Mouse (Mus musculus): ENCODE measurements around the gene Hist1h3h. TPM values are rescaled to one million over a fixed set of nuclear protein-coding genes. Genes with fewer than 3 reads are reported as not detected.
A peak's percentile ranks its signal among the peaks of the same experiment; 100 is the strongest.
"Not testable (repeated sequence)": the region's sequence is repeated elsewhere in the genome, so short reads cannot be mapped to it uniquely, and the experiment has no call there.

Gene Hist1h3h
- polyA plus RNA-seq, 1 experiment from 2014 or later = 12.9 TPM

GRCm38 (mm10) chr13:21722993-21723836 lies 5.8 kb downstream of the Hist1h3h start:
- peak overlapping the region; percentile 49 for H3K4me2 ChIP-seq
- peaks cover 22% of the 10 kb centered on the region for H3K4me1 ChIP-seq (ENCODE audit: control insufficient read depth, insufficient read depth, low read length)
- ATAC-seq (ENCODE audit: low FRiP score) = no peak
- peak overlapping the region; percentile 58; the same call in 1 of the 2 replicates for H3K9ac ChIP-seq (ENCODE audit: low read length)
- 33% methylated on average over 5 of the region's 5 CpGs for WGBS
- DNase-seq (ENCODE audit: low spot score, missing footprints) = peak; percentile 85
- peak overlapping the region; percentile 94 for H3K27ac ChIP-seq (ENCODE audit: low read depth, low read length)
- no peaks in the 10 kb centered on the region for H3K36me3 ChIP-seq (ENCODE audit: control insufficient read depth, insufficient read depth, low read length)
- no peak overlapping the region for H3K4me3 ChIP-seq (ENCODE audit: low read depth, low read length)
- H3K27me3 ChIP-seq (ENCODE audit: control insufficient read depth, insufficient read depth, low read length) = no peaks in the 10 kb centered on the region
- H3K9me3 ChIP-seq (ENCODE audit: control insufficient read depth, low read length) = no peaks in the 10 kb centered on the region

- peak; percentile 90 for ATAC-seq (ENCODE audit: low FRiP score)
- Histone ChIP-seq H3K9me3 (ENCODE audit: control insufficient read depth, low read length) (no peaks in the 10 kb centered on the region), H3K4me3 (ENCODE audit: low read depth, low read length) (no peak overlapping the region), H3K36me3 (ENCODE audit: control insufficient read depth, insufficient read depth, low read length) (no peaks in the 10 kb centered on the region), H3K9ac (ENCODE audit: low read length) (no peak overlapping the region), H3K27ac (ENCODE audit: low read depth, low read length) (peak overlapping the region; percentile 3), H3K27me3 (ENCODE audit: control insufficient read depth, insufficient read depth, low read length) (no peaks in the 10 kb centered on the region), H3K4me2 (0 out of 2 replicates have a peak overlapping the region, but pooled peaks have one; percentile 14), H3K4me1 (ENCODE audit: control insufficient read depth, insufficient read depth, low read length) (peaks cover 12% of the 10 kb centered on the region; the same call in 1 of the 2 replicates)
- 19% methylated on average over 11 of the region's 11 CpGs for WGBS
- DNase-seq (ENCODE audit: low spot score, missing footprints) = peak; percentile 89
These were observed 10.6 kb downstream of the Hist1h3h start for GRCm38 (mm10) chr13:21727948-21728572.

DNA sequence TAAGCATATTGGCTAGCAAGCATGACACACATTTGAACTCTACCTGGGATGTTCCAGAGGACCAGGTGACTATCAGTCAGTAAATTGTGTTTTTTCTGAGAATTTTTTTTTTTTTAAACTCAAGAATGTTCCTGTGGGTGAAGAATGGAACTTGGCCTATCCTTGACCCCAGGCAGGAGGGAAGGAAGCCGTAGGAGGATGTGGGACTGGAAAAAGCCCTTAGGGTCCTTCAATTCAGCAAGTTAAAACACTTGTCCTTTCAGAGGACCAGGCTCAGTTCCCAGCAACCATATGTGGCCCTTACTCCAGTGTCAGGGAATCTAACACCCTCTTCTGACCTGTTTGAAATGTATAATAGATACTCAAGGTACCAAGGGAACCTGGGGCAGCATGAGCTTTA lies 12.1 kb downstream of the Hist1h3h start:
- no peaks in the 10 kb centered on the region for H3K27me3 ChIP-seq (ENCODE audit: control insufficient read depth, insufficient read depth, low read length)
- DNase-seq (ENCODE audit: low spot score, missing footprints) (no peak), ATAC-seq (ENCODE audit: low FRiP score) (no peak)
- no peaks in the 10 kb centered on the region for H3K36me3 ChIP-seq (ENCODE audit: control insufficient read depth, insufficient read depth, low read length)
- H3K27ac ChIP-seq (ENCODE audit: low read depth, low read length) = no peak overlapping the region
- H3K9me3 ChIP-seq (ENCODE audit: control insufficient read depth, low read length) = no peaks in the 10 kb centered on the region
- no peak overlapping the region for H3K9ac ChIP-seq (ENCODE audit: low read length)
- H3K4me3 ChIP-seq (ENCODE audit: low read depth, low read length) = no peak overlapping the region
- WGBS = 81% methylated on average over 1 of the region's 1 CpGs
- H3K4me1 ChIP-seq (ENCODE audit: control insufficient read depth, insufficient read depth, low read length) = peaks cover 16% of the 10 kb centered on the region; the same call in 1 of the 2 replicates
- no peak overlapping the region for H3K4me2 ChIP-seq

DNA sequence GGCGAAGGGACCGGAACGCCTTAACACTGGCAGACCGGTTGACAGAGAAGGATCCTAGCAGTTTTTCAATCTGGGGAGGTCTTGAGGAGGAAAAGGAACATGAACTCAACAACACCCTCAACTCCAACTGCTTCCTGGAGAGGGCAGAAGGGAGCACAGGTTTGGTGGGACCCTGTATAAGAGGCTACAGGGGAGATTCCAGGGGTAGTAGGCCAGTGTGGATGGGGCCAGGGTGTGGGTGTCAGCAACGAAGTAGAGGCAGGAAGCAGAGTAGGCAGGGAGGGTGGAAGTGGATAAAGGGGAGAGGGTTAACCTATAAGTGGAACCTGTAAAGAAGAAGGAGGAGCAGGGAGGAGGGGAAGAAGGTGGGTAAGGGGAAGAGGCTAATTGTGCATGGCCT lies 16.0 kb downstream of the Hist1h3h start:
- H3K27me3 ChIP-seq (ENCODE audit: control insufficient read depth, insufficient read depth, low read length) = no peaks in the 10 kb centered on the region
- H3K9me3 ChIP-seq (ENCODE audit: control insufficient read depth, low read length) = no peaks in the 10 kb centered on the region
- H3K36me3 ChIP-seq (ENCODE audit: control insufficient read depth, insufficient read depth, low read length) = no peaks in the 10 kb centered on the region
- 68% methylated on average over 5 of the region's 5 CpGs for WGBS
- peak overlapping the region; percentile 64; the same call in 1 of the 2 replicates for H3K9ac ChIP-seq (ENCODE audit: low read length)
- ATAC-seq (ENCODE audit: low FRiP score) (peak; percentile 14; the same call in 1 of the 2 replicates), DNase-seq (ENCODE audit: low spot score, missing footprints) (peak; percentile 90)
- H3K4me2 ChIP-seq = no peak overlapping the region
- no peak overlapping the region for H3K4me3 ChIP-seq (ENCODE audit: low read depth, low read length)
- peaks cover 7% of the 10 kb centered on the region; the same call in 1 of the 2 replicates for H3K4me1 ChIP-seq (ENCODE audit: control insufficient read depth, insufficient read depth, low read length)
- peak overlapping the region; percentile 98 for H3K27ac ChIP-seq (ENCODE audit: low read depth, low read length)

GRCm38 (mm10) chr13:21734010-21734905 lies 16.8 kb downstream of the Hist1h3h start:
- DNase-seq (ENCODE audit: low spot score, missing footprints) = peak; percentile 96
- under 1% methylated on average over 21 of the region's 21 CpGs for WGBS
- Histone ChIP-seq H3K4me1 (ENCODE audit: control insufficient read depth, insufficient read depth, low read length) (peaks cover 7% of the 10 kb centered on the region; the same call in 1 of the 2 replicates), H3K36me3 (ENCODE audit: control insufficient read depth, insufficient read depth, low read length) (no peaks in the 10 kb centered on the region), H3K9me3 (ENCODE audit: control insufficient read depth, low read length) (no peaks in the 10 kb centered on the region), H3K27ac (ENCODE audit: low read depth, low read length) (peak overlapping the region; percentile 98), H3K4me2 (peak overlapping the region; percentile 67), H3K9ac (ENCODE audit: low read length) (peak overlapping the region; percentile 64), H3K4me3 (ENCODE audit: low read depth, low read length) (peak overlapping the region; percentile 40), H3K27me3 (ENCODE audit: control insufficient read depth, insufficient read depth, low read length) (no peaks in the 10 kb centered on the region)
- ATAC-seq (ENCODE audit: low FRiP score) = peak; percentile 80

DNA sequence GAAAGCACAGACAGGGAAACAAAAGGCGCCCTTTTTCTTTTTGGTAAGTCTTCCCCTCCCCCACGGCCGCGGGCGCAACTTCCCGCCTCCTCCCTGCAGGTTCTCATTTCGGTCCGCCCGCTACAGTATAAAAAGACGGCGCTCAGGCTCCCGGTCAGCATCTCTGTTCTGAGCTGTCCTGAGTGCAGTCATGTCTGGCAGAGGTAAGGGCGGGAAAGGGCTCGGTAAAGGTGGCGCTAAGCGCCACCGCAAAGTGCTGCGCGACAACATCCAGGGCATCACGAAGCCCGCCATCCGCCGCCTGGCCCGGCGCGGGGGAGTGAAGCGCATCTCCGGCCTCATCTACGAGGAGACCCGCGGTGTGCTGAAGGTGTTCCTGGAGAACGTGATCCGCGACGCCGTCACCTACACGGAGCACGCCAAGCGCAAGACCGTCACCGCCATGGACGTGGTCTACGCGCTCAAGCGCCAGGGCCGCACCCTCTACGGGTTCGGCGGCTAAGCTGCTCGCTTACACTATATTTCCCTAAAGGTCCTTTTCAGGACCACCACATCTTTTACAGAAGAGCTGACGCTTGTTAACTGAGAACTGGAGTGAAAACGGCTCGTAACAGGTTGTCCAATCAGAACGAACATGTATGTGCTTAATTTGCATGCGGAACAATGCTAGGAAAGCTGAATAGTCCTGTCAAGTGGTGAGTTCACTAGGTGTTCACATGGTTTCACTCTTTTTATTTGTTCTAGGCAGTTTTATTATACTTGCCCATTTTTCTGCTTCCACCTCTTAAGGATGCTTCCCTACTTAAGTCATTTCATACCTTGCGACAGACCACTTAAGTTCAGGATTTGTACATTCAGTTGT lies 17.7 kb downstream of the Hist1h3h start, which contains the start of gene Hist1h4j:
Hist1h4j (plus strand) TSS at position 159 of the 862 bp plus-strand sequence.
- ATAC-seq (ENCODE audit: low FRiP score) = peak; percentile 92
- H3K4me1 ChIP-seq (ENCODE audit: control insufficient read depth, insufficient read depth, low read length); H3K9me3 ChIP-seq (ENCODE audit: control insufficient read depth, low read length); H3K27me3 ChIP-seq (ENCODE audit: control insufficient read depth, insufficient read depth, low read length); H3K36me3 ChIP-seq (ENCODE audit: control insufficient read depth, insufficient read depth, low read length): not testable (repeated sequence)
- H3K27ac ChIP-seq (ENCODE audit: low read depth, low read length) = peak within 1 kb of the TSS; percentile 98
- WGBS = under 1% methylated on average over 43 of the region's 56 CpGs
- H3K9ac ChIP-seq (ENCODE audit: low read length) = peak within 1 kb of the TSS; percentile 64
- H3K4me2 ChIP-seq = peak within 1 kb of the TSS; percentile 67
- H3K4me3 ChIP-seq (ENCODE audit: low read depth, low read length) = peak within 1 kb of the TSS; percentile 40
- DNase-seq (ENCODE audit: low spot score, missing footprints) = peak; percentile 99

DNA sequence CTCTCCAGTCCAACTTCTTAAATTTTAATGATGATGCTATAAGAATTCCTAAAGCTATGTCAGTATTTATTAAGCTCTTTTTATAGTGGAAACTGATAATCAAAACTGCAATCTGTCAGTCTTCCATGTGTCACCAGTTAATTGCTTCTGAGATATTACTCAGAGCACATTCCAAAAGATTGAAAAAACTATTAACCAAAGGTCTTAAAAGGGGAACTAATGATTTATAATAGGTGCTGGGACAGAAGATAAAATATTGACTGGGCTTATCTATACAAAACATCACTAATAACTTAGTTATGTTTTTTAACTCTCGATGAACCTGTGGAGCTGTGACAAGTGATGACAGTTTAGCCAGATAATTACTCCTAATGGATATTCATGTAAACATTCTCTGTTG lies 27.5 kb downstream of the Hist1h3h start:
- WGBS = 84% methylated on average over 1 of the region's 1 CpGs
- H3K4me3 ChIP-seq (ENCODE audit: low read depth, low read length) = no peak overlapping the region
- no peaks in the 10 kb centered on the region for H3K9me3 ChIP-seq (ENCODE audit: control insufficient read depth, low read length)
- DNase-seq (ENCODE audit: low spot score, missing footprints) = no peak
- H3K4me2 ChIP-seq = no peak overlapping the region
- peaks cover 4% of the 10 kb centered on the region; the same call in 1 of the 2 replicates for H3K4me1 ChIP-seq (ENCODE audit: control insufficient read depth, insufficient read depth, low read length)
- no peaks in the 10 kb centered on the region for H3K27me3 ChIP-seq (ENCODE audit: control insufficient read depth, insufficient read depth, low read length)
- H3K27ac ChIP-seq (ENCODE audit: low read depth, low read length) = no peak overlapping the region
- no peak overlapping the region for H3K9ac ChIP-seq (ENCODE audit: low read length)
- no peak for ATAC-seq (ENCODE audit: low FRiP score)
- no peaks in the 10 kb centered on the region for H3K36me3 ChIP-seq (ENCODE audit: control insufficient read depth, insufficient read depth, low read length)

Measured in midbrain, embryonic 11.5 days (tissue).